Mouse (Mus musculus) CH12.LX (cell line): ENCODE results near the gene Tgfb1.

Experiments used
- CTCF ChIP-seq, 2 experiments: IDR thresholded peaks in 1 of 2; conservative IDR thresholded peaks in 1 of 2; 2 replicates each; pipeline ENCODE4 v1.5.1; 2011 to 2012; ENCODE audit warnings: low read depth in 2 of 2, low read length in 2 of 2, improper control_type of control experiment in 1 of 2, inconsistent platforms in 1 of 2, mild to moderate bottlenecking in 1 of 2, moderate library complexity in 1 of 2
- ELF1 ChIP-seq: IDR thresholded peaks from 2 replicates; pipeline ENCODE4 v1.6.1; 2014; ENCODE audit warnings: low read depth, mild to moderate bottlenecking, inconsistent platforms, low read length, improper control_type of control experiment
- EP300 ChIP-seq: IDR thresholded peaks from 2 replicates; pipeline ENCODE4 v1.6.1; 2011; ENCODE audit warnings: low read length, improper control_type of control experiment
- HCFC1 ChIP-seq: IDR thresholded peaks from 2 replicates; pipeline ENCODE4 v1.6.1; 2012; ENCODE audit warnings: low read depth, mild to moderate bottlenecking, inconsistent platforms, low read length, improper control_type of control experiment
- MAFK ChIP-seq: IDR thresholded peaks from 2 replicates; pipeline ENCODE4 v1.6.1; 2011; ENCODE audit warnings: low read length, improper control_type of control experiment; ENCODE audit not compliant: insufficient replicate concordance
- MAX ChIP-seq: IDR thresholded peaks from 2 replicates; pipeline ENCODE4 v1.6.1; 2011; ENCODE audit warnings: low read length, improper control_type of control experiment
- MAZ ChIP-seq: IDR thresholded peaks from 2 replicates; pipeline ENCODE4 v1.6.1; 2012; ENCODE audit warnings: low read depth, mild to moderate bottlenecking, inconsistent platforms, low read length, improper control_type of control experiment, moderate library complexity
- PAX5 ChIP-seq: IDR thresholded peaks from 2 replicates; pipeline ENCODE4 v1.6.1; 2012; ENCODE audit warnings: low read length, inconsistent platforms, mixed read lengths
- POLR2A ChIP-seq: IDR thresholded peaks from 2 replicates; pipeline ENCODE4 v1.6.1; 2011; ENCODE audit warnings: low read depth, mild to moderate bottlenecking, improper control_type of control experiment, low read length
- USF1 ChIP-seq: IDR thresholded peaks from 2 replicates; pipeline ENCODE4 v1.6.1; 2014; ENCODE audit warnings: low read depth, mild to moderate bottlenecking, inconsistent platforms, low read length, improper control_type of control experiment
- ZC3H11A ChIP-seq: IDR thresholded peaks from 2 replicates; pipeline ENCODE4 v1.6.1; 2012; ENCODE audit warnings: low read depth, mild to moderate bottlenecking, inconsistent platforms, low read length, improper control_type of control experiment
- ZKSCAN1 ChIP-seq: IDR thresholded peaks from 2 replicates; pipeline ENCODE4 v1.6.1; 2012; ENCODE audit warnings: low read depth, inconsistent platforms, low read length, improper control_type of control experiment, borderline replicate concordance
- ZNF384 ChIP-seq: IDR thresholded peaks from 2 replicates; pipeline ENCODE4 v1.6.1; 2012; ENCODE audit warnings: low read depth, low read length, improper control_type of control experiment, inconsistent platforms

GRCm38 (mm10) chr7:25669631-25670030 is 17.2 kb upstream of the Tgfb1 start:
- TF ChIP-seq USF1 (no peak), ZC3H11A (no peak), CTCF (conservative IDR thresholded peaks at IDR 0.05 in 1 of 2, IDR thresholded peaks at IDR 0.05 in 1 of 2; ENCODE audit: low read depth in 2 of 2, low read length in 2 of 2) (no peak), EP300 (no peak), ZNF384 (no peak), ELF1 (no peak), ZKSCAN1 (no peak), MAFK (no peak), PAX5 (no peak), POLR2A (no peak), MAZ (no peak), HCFC1 (no peak), MAX (no peak)
